Mouse (Mus musculus) E14TG2a.4 (cell line): Measurements from ENCODE around the gene Sergef.

Source experiments
- H3K27me3 ChIP-seq: 2 replicates; pipeline ENCODE4 v1.6.1; 2014; ENCODE audit warnings: low read length, control low read depth; ENCODE audit not compliant: insufficient read depth
- H3K36me3 ChIP-seq: 2 replicates; pipeline ENCODE4 v1.6.1; 2014; ENCODE audit warnings: low read length, control low read depth; ENCODE audit not compliant: insufficient read depth
- H3K4me1 ChIP-seq: replicated peaks from 2 replicates; pipeline ENCODE4 v1.6.1; 2014; ENCODE audit warnings: low read depth, low read length, control low read depth
- H3K4me3 ChIP-seq: replicated peaks from 2 replicates; pipeline ENCODE4 v1.5.1; 2014; ENCODE audit warnings: mild to moderate bottlenecking, low read length
- H3K9me3 ChIP-seq: 2 replicates; pipeline ENCODE4 v1.6.1; 2014; ENCODE audit warnings: low read length, control low read depth
- CTCF ChIP-seq: conservative IDR thresholded peaks from 2 replicates; pipeline ENCODE4 v1.5.1; 2014; ENCODE audit warnings: low read length
- NANOG ChIP-seq: IDR thresholded peaks from 2 replicates; pipeline ENCODE4 v1.6.1; 2014; ENCODE audit warnings: borderline replicate concordance, low read length, mixed read lengths
- POU5F1 ChIP-seq: IDR thresholded peaks from 2 replicates; pipeline ENCODE4 v1.6.1; 2014; ENCODE audit warnings: low read length, borderline replicate concordance

Gene Sergef

GRCm38 (mm10) chr7:46557387-46557786 is 82.2 kb downstream of the Sergef start:
- Histone ChIP-seq H3K4me1 (no peaks in the 10 kb centered on the region), H3K9me3 (no peaks in the 10 kb centered on the region), H3K4me3 (no peak overlapping the region), H3K27me3 (no peaks in the 10 kb centered on the region), H3K36me3 (no peaks in the 10 kb centered on the region)
- no peak for TF ChIP-seq POU5F1
- TF ChIP-seq NANOG: no peak
- no peak for TF ChIP-seq CTCF

GRCm38 (mm10) chr7:46556358-46557118 is 83.1 kb downstream of the Sergef start:
- H3K4me3 ChIP-seq: no peak overlapping the region
- no peaks in the 10 kb centered on the region for H3K36me3 ChIP-seq
- no peaks in the 10 kb centered on the region for H3K9me3 ChIP-seq
- no peaks in the 10 kb centered on the region for H3K4me1 ChIP-seq
- H3K27me3 ChIP-seq: no peaks in the 10 kb centered on the region
- TF ChIP-seq NANOG: no peak
- no peak for TF ChIP-seq CTCF
- TF ChIP-seq POU5F1: no peak

- Histone ChIP-seq H3K36me3 (no peaks in the 10 kb centered on the region), H3K9me3 (no peaks in the 10 kb centered on the region), H3K4me1 (no peaks in the 10 kb centered on the region), H3K4me3 (no peak overlapping the region), H3K27me3 (no peaks in the 10 kb centered on the region)
- no peak for TF ChIP-seq CTCF
- TF ChIP-seq NANOG: no peak
- no peak for TF ChIP-seq POU5F1
Observed at GRCm38 (mm10) chr7:46555731-46556130, 83.9 kb downstream of the Sergef start.

GRCm38 (mm10) chr7:46554855-46555254 is 84.8 kb downstream of the Sergef start:
- no peaks in the 10 kb centered on the region for H3K36me3 ChIP-seq
- H3K4me3 ChIP-seq: no peak overlapping the region
- H3K9me3 ChIP-seq: no peaks in the 10 kb centered on the region
- no peaks in the 10 kb centered on the region for H3K27me3 ChIP-seq
- TF ChIP-seq POU5F1 (no peak), NANOG (no peak)
- H3K4me1 ChIP-seq: no peaks in the 10 kb centered on the region

- H3K4me1 ChIP-seq: no peaks in the 10 kb centered on the region
- no peak overlapping the region for H3K4me3 ChIP-seq
- TF ChIP-seq CTCF: no peak
- no peak for TF ChIP-seq POU5F1
- no peak for TF ChIP-seq NANOG
- no peaks in the 10 kb centered on the region for H3K36me3 ChIP-seq
- H3K27me3 ChIP-seq: no peaks in the 10 kb centered on the region
- no peaks in the 10 kb centered on the region for H3K9me3 ChIP-seq
Observed at GRCm38 (mm10) chr7:46554003-46554402, 85.6 kb downstream of the Sergef start.

GRCm38 (mm10) chr7:46551935-46552752 is 87.5 kb downstream of the Sergef start:
- no peaks in the 10 kb centered on the region for H3K36me3 ChIP-seq
- TF ChIP-seq CTCF: no peak
- no peak for TF ChIP-seq POU5F1
- TF ChIP-seq NANOG: no peak
- no peaks in the 10 kb centered on the region for H3K4me1 ChIP-seq
- H3K9me3 ChIP-seq: no peaks in the 10 kb centered on the region
- H3K4me3 ChIP-seq: no peak overlapping the region
- no peaks in the 10 kb centered on the region for H3K27me3 ChIP-seq

GRCm38 (mm10) chr7:46551173-46551572 is 88.4 kb downstream of the Sergef start:
- Histone ChIP-seq H3K27me3 (no peaks in the 10 kb centered on the region), H3K36me3 (no peaks in the 10 kb centered on the region), H3K4me3 (no peak overlapping the region), H3K4me1 (no peaks in the 10 kb centered on the region), H3K9me3 (no peaks in the 10 kb centered on the region)
- TF ChIP-seq NANOG (no peak), POU5F1 (no peak), CTCF (no peak)

GRCm38 (mm10) chr7:46548124-46548523 is 91.5 kb downstream of the Sergef start:
- Histone ChIP-seq H3K36me3 (no peaks in the 10 kb centered on the region), H3K4me3 (no peak overlapping the region), H3K4me1 (peaks cover 8% of the 10 kb centered on the region; the same call in 1 of the 2 replicates), H3K9me3 (no peaks in the 10 kb centered on the region), H3K27me3 (no peaks in the 10 kb centered on the region)
- TF ChIP-seq CTCF (no peak), NANOG (no peak)
